Mouse (Mus musculus) heart, postnatal 0 days (tissue): Measurements from ENCODE around the gene Smim15. TPM values are rescaled to one million over a fixed set of nuclear protein-coding genes. Genes with fewer than 3 reads are reported as not detected.

Source experiments
- ATAC-seq: fragments of 200-750 bp; cut with Nextera tagmentation; 2 replicates; pipeline ENCODE4 v1.8.0; 2017; ENCODE audit warnings: low read depth, moderate number of reproducible peaks, moderate library complexity; ENCODE audit not compliant: insufficient read depth
- DNase-seq: peaks from one replicate; pipeline ENCODE4 v3.0.0-alpha.2; 2016; ENCODE audit warnings: low spot score
- H3K27ac ChIP-seq: fragments of 300-500 bp; sonication (generic); 2 replicates; pipeline ENCODE4 v1.5.1; 2014; ENCODE audit warnings: low read depth, mild to moderate bottlenecking
- H3K27me3 ChIP-seq: fragments of 300-500 bp; sonication (generic); 2 replicates; pipeline ENCODE4 v1.6.1; 2014; ENCODE audit warnings: low read length, mixed read lengths; ENCODE audit not compliant: control insufficient read depth, insufficient read depth
- H3K36me3 ChIP-seq: fragments of 300-500 bp; sonication (generic); replicated peaks from 2 replicates; pipeline ENCODE4 v1.6.1; 2014; ENCODE audit warnings: low read length, mixed read lengths; ENCODE audit not compliant: control insufficient read depth, insufficient read depth
- H3K4me1 ChIP-seq: fragments of 300-500 bp; sonication (generic); 2 replicates; pipeline ENCODE4 v1.6.1; 2014; ENCODE audit warnings: antibody characterized with exemption; ENCODE audit not compliant: control insufficient read depth, insufficient read depth
- H3K4me2 ChIP-seq: fragments of 300-500 bp; sonication (generic); 2 replicates; pipeline ENCODE4 v1.6.1; 2014; ENCODE audit warnings: low read depth, mild to moderate bottlenecking, low read length, moderate library complexity
- H3K4me3 ChIP-seq: fragments of 300-500 bp; sonication (generic); 2 replicates; pipeline ENCODE4 v1.5.1; 2014; ENCODE audit warnings: low read depth, low read length
- H3K9ac ChIP-seq: fragments of 300-500 bp; sonication (generic); replicated peaks from 2 replicates; pipeline ENCODE4 v1.6.1; 2014; ENCODE audit warnings: low read depth, low read length, mixed read lengths
- H3K9me3 ChIP-seq: fragments of 300-500 bp; sonication (generic); replicated peaks from 2 replicates; pipeline ENCODE4 v1.6.1; 2016; ENCODE audit warnings: low read length; ENCODE audit not compliant: control insufficient read depth
- CTCF ChIP-seq: IDR thresholded peaks from 2 replicates; pipeline ENCODE4 v1.5.1; 2016; ENCODE audit warnings: antibody characterized with exemption, control low read depth, low read depth
- EP300 ChIP-seq: IDR thresholded peaks from 2 replicates; pipeline ENCODE4 v1.6.1; 2016; ENCODE audit warnings: antibody characterized with exemption, low read depth
- WGBS: fragments of 180-500 bp; shearing (Covaris S2); extraction: QIAGEN DNeasy Blood & Tissue Kit; methylation state at CpG from one replicate; pipeline ENCODE4 v1.1.7; 2014; 5-methylcytosine and 5-hydroxymethylcytosine counted together
- polyA plus RNA-seq: library from polyadenylated mRNA; unstranded; fragments of >200 nt; fragmentation: Nextera tagmentation; extraction: Ambion mirVana; gene quantifications from 2 replicates; pipeline ENCODE4 v1.2.1, GENCODE M21; 2015
- total RNA-seq: library from RNA; depleted of rRNA; stranded (reverse); fragments of >200 nt; gene quantifications from 2 replicates; pipeline ENCODE4 v1.2.3, GENCODE M21; 2014; ENCODE audit warnings: low replicate concordance

Gene Smim15
- total and polyA plus RNA-seq, 2 experiments from 2014 or later = 23.0 to 50.7 TPM

GRCm38 (mm10) chr13:108077901-108078300, 33.7 kb downstream of the Smim15 start:
- WGBS = 85% methylated on average over 4 of the region's 4 CpGs
- no peaks in the 10 kb centered on the region for H3K27me3 ChIP-seq
- H3K36me3 ChIP-seq = no peaks in the 10 kb centered on the region
- H3K4me1 ChIP-seq = no peaks in the 10 kb centered on the region
- no peak overlapping the region for H3K4me3 ChIP-seq
- no peak overlapping the region for H3K9ac ChIP-seq
- no peak overlapping the region for H3K27ac ChIP-seq
- H3K4me2 ChIP-seq = no peak overlapping the region
- no peak for DNase-seq
- no peaks in the 10 kb centered on the region for H3K9me3 ChIP-seq
- ATAC-seq = no peak
- no peak for TF ChIP-seq CTCF
- no peak for TF ChIP-seq EP300

GRCm38 (mm10) chr13:108084086-108084485, 39.8 kb downstream of the Smim15 start:
- TF ChIP-seq CTCF (no peak), EP300 (no peak)
- Histone ChIP-seq H3K4me3 (no peak overlapping the region), H3K27me3 (no peaks in the 10 kb centered on the region), H3K9ac (no peak overlapping the region), H3K36me3 (no peaks in the 10 kb centered on the region), H3K4me1 (no peaks in the 10 kb centered on the region), H3K9me3 (no peaks in the 10 kb centered on the region), H3K27ac (no peak overlapping the region), H3K4me2 (no peak overlapping the region)
- no peak for ATAC-seq
- 87% methylated on average over 4 of the region's 4 CpGs for WGBS
- no peak for DNase-seq

GRCm38 (mm10) chr13:108086036-108086435, 41.8 kb downstream of the Smim15 start:
- WGBS = 87% methylated on average over 5 of the region's 5 CpGs
- no peak for TF ChIP-seq CTCF
- no peak for TF ChIP-seq EP300
- Histone ChIP-seq H3K4me1 (no peaks in the 10 kb centered on the region), H3K9me3 (no peaks in the 10 kb centered on the region), H3K27ac (no peak overlapping the region), H3K4me3 (no peak overlapping the region), H3K36me3 (no peaks in the 10 kb centered on the region), H3K27me3 (no peaks in the 10 kb centered on the region), H3K4me2 (no peak overlapping the region), H3K9ac (no peak overlapping the region)
- no peak for ATAC-seq
- no peak for DNase-seq

DNA sequence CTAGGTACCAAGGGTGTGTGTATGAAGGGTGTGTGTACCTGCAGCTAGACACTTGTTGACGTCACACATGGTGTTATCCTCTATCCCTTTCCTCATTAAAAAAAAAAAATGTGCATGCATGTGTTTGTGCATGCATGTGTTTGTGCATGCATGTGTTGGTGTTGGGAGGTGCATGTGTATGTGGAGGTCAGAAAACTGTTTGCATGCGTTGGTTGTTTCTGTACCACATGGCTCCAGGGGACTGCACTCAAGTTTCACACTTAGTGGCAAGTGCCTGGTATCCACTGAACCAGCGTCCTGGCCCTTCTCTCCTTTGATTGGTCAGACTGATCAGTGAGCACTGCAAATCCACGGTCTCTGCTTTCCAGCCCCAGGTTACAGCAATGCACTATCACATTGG, 42.5 kb downstream of the Smim15 start:
- WGBS = 65% methylated on average over 4 of the region's 4 CpGs
- H3K4me1 ChIP-seq = no peaks in the 10 kb centered on the region
- no peak overlapping the region for H3K9ac ChIP-seq
- no peaks in the 10 kb centered on the region for H3K27me3 ChIP-seq
- TF ChIP-seq EP300 (no peak), CTCF (no peak)
- ATAC-seq (no peak), DNase-seq (no peak)
- H3K27ac ChIP-seq = no peak overlapping the region
- no peaks in the 10 kb centered on the region for H3K36me3 ChIP-seq
- H3K9me3 ChIP-seq = no peaks in the 10 kb centered on the region
- no peak overlapping the region for H3K4me3 ChIP-seq
- no peak overlapping the region for H3K4me2 ChIP-seq

DNA sequence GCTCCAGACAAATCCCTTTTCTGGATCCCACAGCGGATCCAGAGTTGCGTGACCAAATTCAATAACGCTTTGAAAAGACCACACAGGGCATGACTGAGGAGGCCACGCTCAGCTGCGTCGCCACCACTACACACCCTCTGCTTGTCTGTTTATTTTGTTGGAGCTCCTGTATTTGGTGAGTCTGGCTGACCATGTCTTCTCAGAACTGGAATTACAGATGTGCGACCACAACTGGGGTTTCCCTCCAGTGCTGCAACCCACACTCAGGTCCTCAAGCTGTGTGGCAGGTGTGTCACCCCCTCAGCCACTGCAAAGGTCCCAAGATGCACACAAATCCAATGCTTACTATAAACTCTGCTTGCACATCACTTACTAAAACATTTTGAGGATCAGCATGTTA, 48.0 kb downstream of the Smim15 start:
- WGBS = 94% methylated on average over 7 of the region's 7 CpGs
- no peak overlapping the region for H3K4me3 ChIP-seq
- no peak overlapping the region for H3K4me2 ChIP-seq
- H3K4me1 ChIP-seq = no peaks in the 10 kb centered on the region
- TF ChIP-seq EP300 = no peak
- TF ChIP-seq CTCF = no peak
- DNase-seq (no peak), ATAC-seq (no peak)
- H3K9me3 ChIP-seq = no peaks in the 10 kb centered on the region
- no peaks in the 10 kb centered on the region for H3K27me3 ChIP-seq
- no peak overlapping the region for H3K27ac ChIP-seq
- no peak overlapping the region for H3K9ac ChIP-seq
- no peaks in the 10 kb centered on the region for H3K36me3 ChIP-seq

DNA sequence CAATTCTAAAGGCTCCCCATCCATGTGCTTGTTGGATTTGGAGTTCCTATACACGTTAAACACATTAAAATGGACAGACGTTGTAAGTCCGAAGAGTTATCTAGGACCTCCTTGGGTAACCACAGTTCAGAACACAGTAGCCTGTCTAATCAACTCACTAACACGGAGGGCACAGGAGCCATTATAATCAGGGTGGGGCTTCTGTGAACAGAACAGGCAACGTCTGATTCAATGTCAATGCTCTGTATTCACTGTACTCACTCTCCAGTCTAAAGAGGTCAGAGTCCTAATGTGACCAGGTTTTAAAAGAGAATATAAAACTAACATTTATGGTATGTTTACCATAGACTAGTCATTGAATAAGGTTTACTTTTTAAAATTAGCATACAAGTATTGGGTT, 50.4 kb downstream of the Smim15 start:
- 84% methylated on average over 5 of the region's 5 CpGs for whole genome bisulfite sequencing
- ATAC-seq (no peak), DNase-seq (no peak)
- Histone ChIP-seq H3K4me2 (no peak overlapping the region), H3K4me3 (no peak overlapping the region), H3K36me3 (no peaks in the 10 kb centered on the region), H3K4me1 (no peaks in the 10 kb centered on the region), H3K27me3 (no peaks in the 10 kb centered on the region), H3K9me3 (no peaks in the 10 kb centered on the region), H3K9ac (no peak overlapping the region), H3K27ac (no peak overlapping the region)
- TF ChIP-seq CTCF (no peak), EP300 (no peak)
